Mouse (Mus musculus): ENCODE results near the gene Mrpl24. TPM values are rescaled to one million over a fixed set of nuclear protein-coding genes. Genes with fewer than 3 reads are reported as not detected.
A peak's percentile ranks its signal among the peaks of the same experiment; 100 is the strongest.

Gene Mrpl24
- 73.6 and 79.3 TPM in 2 replicates for polyA plus RNA-seq (2014; fragmentation: Nextera tagmentation; extraction: Ambion mirVana)

DNA sequence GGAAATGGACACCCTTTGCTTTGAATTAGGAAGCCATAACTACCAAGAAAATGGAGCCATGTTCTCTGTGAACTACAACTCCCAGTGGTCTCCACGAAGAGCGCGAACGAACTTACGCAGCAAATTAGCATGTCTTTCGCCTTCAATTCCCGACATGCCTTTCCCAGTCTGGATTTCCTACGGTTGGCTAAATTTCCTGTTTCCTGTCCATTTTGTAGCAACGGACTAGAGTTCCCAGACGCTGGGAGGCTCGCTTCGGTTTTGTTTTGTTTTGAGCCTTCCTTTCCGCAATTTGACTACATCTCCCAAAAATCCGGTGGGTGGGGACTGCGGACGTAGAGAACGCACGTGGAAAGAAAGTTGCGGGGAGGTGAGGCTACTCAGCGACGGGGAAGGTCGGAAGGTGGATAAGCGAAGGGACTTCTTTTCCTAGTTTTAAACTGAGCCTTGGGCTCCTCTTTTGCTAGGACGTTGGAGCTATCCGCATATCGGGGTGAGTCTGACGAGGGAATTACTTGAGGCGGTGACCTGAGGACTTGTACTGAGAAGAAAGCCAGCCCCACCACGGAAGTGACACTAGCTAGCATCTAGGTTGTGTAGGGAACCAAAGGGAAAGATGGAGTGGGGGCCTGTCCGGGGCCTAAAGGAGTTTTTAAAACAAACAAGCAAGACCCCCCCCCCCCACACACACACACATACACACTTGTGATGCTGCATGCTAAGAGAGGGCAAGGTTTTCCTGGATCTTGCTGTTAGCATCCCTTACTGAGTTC, at the start of gene Mrpl24:
TSS of gene Mrpl24 (plus strand) at position 171 of the 773 bp plus-strand sequence.
- ATAC-seq (replicated peaks; ENCODE audit: insufficient number of reproducible peaks, low FRiP score, low TSS enrichment, low read depth) (peak; percentile 70), DNase-seq (ENCODE audit: low spot score) (peak; percentile 94)
- H3K9ac ChIP-seq (replicated peaks; ENCODE audit: low read length), result peak within 1 kb of the TSS; percentile 67
- under 1% methylated on average over 30 of the region's 30 CpGs for WGBS
- peak within 1 kb of the TSS; percentile 72 for H3K4me2 ChIP-seq (ENCODE audit: low read depth, low read length)
- no peaks in the 10 kb centered on the region for H3K27me3 ChIP-seq (ENCODE audit: control insufficient read depth, insufficient read depth, low read length)
- H3K4me1 ChIP-seq (ENCODE audit: control insufficient read depth, insufficient read depth, low read length), result no peaks in the 10 kb centered on the region
- H3K36me3 ChIP-seq (replicated peaks; ENCODE audit: control insufficient read depth, insufficient read depth, low read depth, low read length), result no peaks in the 10 kb centered on the region; the same call in 1 of the 2 replicates
- H3K9me3 ChIP-seq (replicated peaks; ENCODE audit: control insufficient read depth, low read length), result no peaks in the 10 kb centered on the region
- peak within 1 kb of the TSS; percentile 37 for H3K27ac ChIP-seq (replicated peaks; ENCODE audit: low read depth, low read length)
- peak within 1 kb of the TSS; percentile 53 for H3K4me3 ChIP-seq (ENCODE audit: low read depth, low read length)

DNA sequence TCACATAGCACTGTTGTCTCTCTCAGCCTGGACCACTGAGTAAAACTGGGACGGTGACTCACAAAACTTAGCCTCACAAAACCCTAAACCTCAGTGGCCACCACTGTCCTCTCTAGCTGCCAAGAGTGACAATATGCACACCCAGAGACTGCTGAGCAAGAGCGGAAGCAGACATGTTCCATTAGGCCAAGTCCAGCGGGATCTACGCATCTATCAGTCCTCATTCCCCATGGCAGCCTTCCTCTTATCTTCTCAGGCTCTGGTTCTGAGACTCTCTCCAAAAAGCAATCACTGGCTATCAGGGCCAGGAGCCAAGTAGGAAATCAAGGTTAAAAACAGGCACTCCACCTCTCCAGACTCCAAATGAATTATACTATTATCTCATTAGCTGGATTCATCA, 41.6 kb upstream of the Mrpl24 start:
- H3K27me3 ChIP-seq (ENCODE audit: control insufficient read depth, insufficient read depth, low read length), result no peaks in the 10 kb centered on the region
- DNase-seq (ENCODE audit: low spot score) (no peak), ATAC-seq (replicated peaks; ENCODE audit: insufficient number of reproducible peaks, low FRiP score, low TSS enrichment, low read depth) (no peak)
- H3K27ac ChIP-seq (replicated peaks; ENCODE audit: low read depth, low read length), result no peak overlapping the region
- H3K4me2 ChIP-seq (ENCODE audit: low read depth, low read length), result no peak overlapping the region
- H3K4me3 ChIP-seq (ENCODE audit: low read depth, low read length), result no peak overlapping the region
- no peaks in the 10 kb centered on the region for H3K36me3 ChIP-seq (replicated peaks; ENCODE audit: control insufficient read depth, insufficient read depth, low read depth, low read length)
- no peaks in the 10 kb centered on the region for H3K4me1 ChIP-seq (ENCODE audit: control insufficient read depth, insufficient read depth, low read length)
- no peak overlapping the region for H3K9ac ChIP-seq (replicated peaks; ENCODE audit: low read length)
- H3K9me3 ChIP-seq (replicated peaks; ENCODE audit: control insufficient read depth, low read length), result no peaks in the 10 kb centered on the region
- WGBS, result 94% methylated on average over 4 of the region's 4 CpGs

- H3K27ac ChIP-seq (replicated peaks; ENCODE audit: low read depth, low read length), result no peak overlapping the region
- peak overlapping the region; percentile 97 for H3K4me3 ChIP-seq (ENCODE audit: low read depth, low read length)
- H3K9ac ChIP-seq (replicated peaks; ENCODE audit: low read length), result peak overlapping the region; percentile 95
- H3K9me3 ChIP-seq (replicated peaks; ENCODE audit: control insufficient read depth, low read length), result no peaks in the 10 kb centered on the region
- DNase-seq (ENCODE audit: low spot score) (no peak), ATAC-seq (replicated peaks; ENCODE audit: insufficient number of reproducible peaks, low FRiP score, low TSS enrichment, low read depth) (no peak)
- no peaks in the 10 kb centered on the region for H3K36me3 ChIP-seq (replicated peaks; ENCODE audit: control insufficient read depth, insufficient read depth, low read depth, low read length)
- H3K27me3 ChIP-seq (ENCODE audit: control insufficient read depth, insufficient read depth, low read length), result no peaks in the 10 kb centered on the region
- 4% methylated on average over 3 of the region's 3 CpGs for WGBS
- no peaks in the 10 kb centered on the region for H3K4me1 ChIP-seq (ENCODE audit: control insufficient read depth, insufficient read depth, low read length)
- peak overlapping the region; percentile 57 for H3K4me2 ChIP-seq (ENCODE audit: low read depth, low read length)
Measured at GRCm38 (mm10) chr3:87884291-87884690, 35.0 kb upstream of the Mrpl24 start.

- peak overlapping the region; percentile 73 for H3K27ac ChIP-seq (replicated peaks; ENCODE audit: low read depth, low read length)
- peak overlapping the region; percentile 57 for H3K4me2 ChIP-seq (ENCODE audit: low read depth, low read length)
- H3K36me3 ChIP-seq (replicated peaks; ENCODE audit: control insufficient read depth, insufficient read depth, low read depth, low read length), result no peaks in the 10 kb centered on the region
- peak; percentile 16 for ATAC-seq (replicated peaks; ENCODE audit: insufficient number of reproducible peaks, low FRiP score, low TSS enrichment, low read depth)
- H3K9ac ChIP-seq (replicated peaks; ENCODE audit: low read length), result peak overlapping the region; percentile 95
- under 1% methylated on average over 24 of the region's 28 CpGs for WGBS
- no peaks in the 10 kb centered on the region for H3K9me3 ChIP-seq (replicated peaks; ENCODE audit: control insufficient read depth, low read length)
- H3K4me1 ChIP-seq (ENCODE audit: control insufficient read depth, insufficient read depth, low read length), result no peaks in the 10 kb centered on the region
- H3K27me3 ChIP-seq (ENCODE audit: control insufficient read depth, insufficient read depth, low read length), result no peaks in the 10 kb centered on the region
- DNase-seq (ENCODE audit: low spot score), result peak; percentile 54
- peak overlapping the region; percentile 97 for H3K4me3 ChIP-seq (ENCODE audit: low read depth, low read length)
Measured at GRCm38 (mm10) chr3:87884708-87885251, 34.5 kb upstream of the Mrpl24 start.

- H3K4me3 ChIP-seq (ENCODE audit: low read depth, low read length), result peak within 1 kb of the TSS; percentile 97
- H3K4me1 ChIP-seq (ENCODE audit: control insufficient read depth, insufficient read depth, low read length), result no peaks in the 10 kb centered on the region
- DNase-seq (ENCODE audit: low spot score) (peak; percentile 97), ATAC-seq (replicated peaks; ENCODE audit: insufficient number of reproducible peaks, low FRiP score, low TSS enrichment, low read depth) (peak; percentile 95)
- peak within 1 kb of the TSS; percentile 57 for H3K4me2 ChIP-seq (ENCODE audit: low read depth, low read length)
- H3K27ac ChIP-seq (replicated peaks; ENCODE audit: low read depth, low read length), result peak within 1 kb of the TSS; percentile 73
- H3K36me3 ChIP-seq (replicated peaks; ENCODE audit: control insufficient read depth, insufficient read depth, low read depth, low read length), result no peaks in the 10 kb centered on the region
- H3K27me3 ChIP-seq (ENCODE audit: control insufficient read depth, insufficient read depth, low read length), result no peaks in the 10 kb centered on the region
- H3K9me3 ChIP-seq (replicated peaks; ENCODE audit: control insufficient read depth, low read length), result no peaks in the 10 kb centered on the region
- H3K9ac ChIP-seq (replicated peaks; ENCODE audit: low read length), result peak within 1 kb of the TSS; percentile 95
- under 1% methylated on average over 28 of the region's 33 CpGs for WGBS
Measured at GRCm38 (mm10) chr3:87885281-87886003, 33.9 kb upstream of the Mrpl24 start, which contains the start of gene Prcc. Prcc (minus strand) TSS chr3:87885608.

DNA sequence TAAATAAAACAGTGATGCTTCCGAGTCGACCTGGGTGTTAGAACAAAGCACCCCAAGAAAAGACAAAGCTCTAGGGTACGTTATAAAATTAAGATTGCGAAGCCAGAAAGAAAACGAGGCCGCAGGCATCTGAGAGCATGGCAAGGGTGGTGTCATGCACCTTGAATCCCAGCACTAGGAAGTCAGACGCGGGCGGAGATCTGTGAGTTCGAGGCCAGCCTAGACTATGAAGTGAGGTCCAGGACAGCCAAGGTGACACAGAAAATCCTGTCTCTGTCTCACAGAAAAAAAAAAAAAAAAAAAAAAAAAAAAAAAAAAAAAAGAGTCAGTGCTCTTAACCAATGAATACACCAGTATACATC, 33.3 kb upstream of the Mrpl24 start:
- no peaks in the 10 kb centered on the region for H3K9me3 ChIP-seq (replicated peaks; ENCODE audit: control insufficient read depth, low read length)
- peak overlapping the region; percentile 97 for H3K4me3 ChIP-seq (ENCODE audit: low read depth, low read length)
- peak overlapping the region; percentile 5 for H3K4me2 ChIP-seq (ENCODE audit: low read depth, low read length)
- WGBS, result 9% methylated on average over 10 of the region's 10 CpGs
- no peaks in the 10 kb centered on the region for H3K27me3 ChIP-seq (ENCODE audit: control insufficient read depth, insufficient read depth, low read length)
- no peak overlapping the region; the same call in 1 of the 2 replicates for H3K9ac ChIP-seq (replicated peaks; ENCODE audit: low read length)
- peak; percentile 14; the same call in 1 of the 2 replicates for ATAC-seq (replicated peaks; ENCODE audit: insufficient number of reproducible peaks, low FRiP score, low TSS enrichment, low read depth)
- no peaks in the 10 kb centered on the region for H3K4me1 ChIP-seq (ENCODE audit: control insufficient read depth, insufficient read depth, low read length)
- H3K27ac ChIP-seq (replicated peaks; ENCODE audit: low read depth, low read length), result no peak overlapping the region
- DNase-seq (ENCODE audit: low spot score), result no peak
- no peaks in the 10 kb centered on the region for H3K36me3 ChIP-seq (replicated peaks; ENCODE audit: control insufficient read depth, insufficient read depth, low read depth, low read length)

DNA sequence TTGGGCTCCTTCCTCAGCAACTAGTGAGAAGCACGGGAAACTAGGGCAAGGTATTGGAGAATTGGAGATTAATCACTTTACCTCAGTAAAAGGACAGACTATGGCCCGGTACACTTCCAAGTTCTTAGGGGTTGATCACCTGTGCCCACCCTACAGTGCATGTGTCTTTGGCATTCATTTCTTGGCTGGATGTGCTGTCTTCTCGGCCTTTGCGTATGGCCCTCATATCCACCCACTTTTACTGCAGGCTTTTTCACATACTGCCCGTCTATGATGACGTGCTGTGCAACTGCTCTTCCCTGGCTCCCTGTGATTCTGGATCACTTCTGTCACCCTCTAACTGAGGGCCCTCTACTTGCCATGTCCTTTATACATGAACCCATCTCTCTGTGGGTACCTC, 32.9 kb upstream of the Mrpl24 start:
- WGBS, result 77% methylated on average over 6 of the region's 6 CpGs
- Histone ChIP-seq H3K4me2 (ENCODE audit: low read depth, low read length) (no peak overlapping the region), H3K27ac (replicated peaks; ENCODE audit: low read depth, low read length) (no peak overlapping the region), H3K4me1 (ENCODE audit: control insufficient read depth, insufficient read depth, low read length) (no peaks in the 10 kb centered on the region), H3K36me3 (replicated peaks; ENCODE audit: control insufficient read depth, insufficient read depth, low read depth, low read length) (no peaks in the 10 kb centered on the region), H3K4me3 (ENCODE audit: low read depth, low read length) (no peak overlapping the region), H3K9me3 (replicated peaks; ENCODE audit: control insufficient read depth, low read length) (no peaks in the 10 kb centered on the region), H3K9ac (replicated peaks; ENCODE audit: low read length) (no peak overlapping the region), H3K27me3 (ENCODE audit: control insufficient read depth, insufficient read depth, low read length) (no peaks in the 10 kb centered on the region)
- DNase-seq (ENCODE audit: low spot score), result no peak
- no peak for ATAC-seq (replicated peaks; ENCODE audit: insufficient number of reproducible peaks, low FRiP score, low TSS enrichment, low read depth)

All from embryonic facial prominence, embryonic 11.5 days (tissue).